Mouse (Mus musculus) liver, embryonic 14.5 days (tissue): ENCODE results near the gene Gm14190.
"Not testable (repeated sequence)": the region's sequence is repeated elsewhere in the genome, so short reads cannot be mapped to it uniquely, and the experiment has no call there.

Experiments used
- CTCF ChIP-seq: IDR thresholded peaks from 2 replicates; pipeline ENCODE4 v1.5.1; 2016; ENCODE audit warnings: antibody characterized with exemption, low read depth, control low read depth
- EP300 ChIP-seq: IDR thresholded peaks from 2 replicates; pipeline ENCODE4 v1.6.1; 2016; ENCODE audit warnings: antibody characterized with exemption, low read depth

DNA sequence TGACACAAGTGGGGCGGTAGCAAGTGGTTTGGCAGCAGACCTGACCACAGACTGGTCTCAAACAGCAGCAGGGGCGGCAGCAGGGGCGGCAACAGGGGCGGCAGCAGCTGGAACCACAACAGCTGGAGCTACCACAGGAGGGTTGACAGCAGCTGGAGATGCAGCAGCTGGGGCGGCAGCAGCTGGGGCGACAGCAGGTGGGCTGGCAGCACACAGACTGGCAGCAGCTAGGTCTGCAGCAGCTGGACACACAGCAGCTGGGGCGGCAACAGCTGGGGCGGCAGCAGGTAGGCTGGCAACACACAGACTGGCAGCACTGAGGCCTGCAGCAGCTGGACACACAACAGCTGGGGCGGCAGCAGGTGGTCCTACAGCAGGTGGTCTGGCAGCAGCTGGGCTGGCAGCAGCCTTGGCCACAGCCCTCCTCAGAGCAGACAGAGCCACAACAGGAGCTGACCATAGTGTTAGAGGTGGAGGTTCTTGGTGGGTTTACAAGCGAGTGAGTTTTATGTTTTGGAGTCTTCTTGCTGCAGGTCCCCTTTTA lies 32.0 kb downstream of the Gm14190 start, which contains the start of gene Gm11563:
- not testable (repeated sequence) for TF ChIP-seq CTCF, EP300
